Mouse (Mus musculus) cerebellum, postnatal 25 days (tissue): Measurements from ENCODE around the gene Agap2.

Source experiments
- DNase-seq, 2 experiments: peaks; one replicate each; pipeline ENCODE4 v3.0.0; 2021; ENCODE audit warnings: mixed read lengths in 2 of 2

Gene Agap2

GRCm38 (mm10) chr10:127137896-127138295, 62.8 kb downstream of the Agap2 start:
- no peak for DNase-seq

DNA sequence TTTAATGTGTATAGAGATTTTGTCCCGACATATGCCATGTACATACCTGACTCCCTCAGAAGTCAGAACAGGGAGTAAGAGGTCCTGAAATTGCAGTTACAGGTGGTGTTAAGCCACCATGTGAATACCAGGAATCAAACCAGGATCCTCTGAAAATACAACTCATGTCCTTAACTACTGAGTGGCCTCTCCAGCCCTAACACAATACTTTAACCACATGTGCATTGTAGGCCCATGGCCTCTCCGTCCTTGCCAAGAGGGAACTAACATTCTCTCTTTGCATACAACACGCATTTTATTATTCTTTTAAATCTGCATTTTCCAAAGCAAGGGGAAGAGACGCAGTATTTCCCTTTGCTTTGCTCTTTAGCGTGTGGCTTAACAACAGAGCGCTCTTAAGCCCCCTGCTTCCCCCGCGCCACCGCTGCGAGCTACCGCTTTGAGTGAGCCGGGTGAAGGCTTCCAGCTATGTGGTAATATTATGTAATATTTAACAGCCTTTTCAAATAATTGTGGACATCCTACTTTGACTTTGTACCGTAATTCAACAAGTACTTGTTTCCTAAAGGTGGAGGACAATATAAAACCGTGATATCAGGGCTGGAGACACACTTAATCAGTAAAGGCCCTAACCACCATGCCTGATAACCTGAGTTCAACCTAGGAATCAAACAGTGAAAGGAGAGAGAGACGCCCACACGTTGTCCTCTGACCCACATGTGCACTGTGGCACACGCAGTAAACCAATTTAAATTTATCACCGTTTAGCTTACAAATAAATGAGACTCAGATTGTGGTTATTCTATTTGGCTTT, 63.5 kb downstream of the Agap2 start:
- no peak for DNase-seq

DNA sequence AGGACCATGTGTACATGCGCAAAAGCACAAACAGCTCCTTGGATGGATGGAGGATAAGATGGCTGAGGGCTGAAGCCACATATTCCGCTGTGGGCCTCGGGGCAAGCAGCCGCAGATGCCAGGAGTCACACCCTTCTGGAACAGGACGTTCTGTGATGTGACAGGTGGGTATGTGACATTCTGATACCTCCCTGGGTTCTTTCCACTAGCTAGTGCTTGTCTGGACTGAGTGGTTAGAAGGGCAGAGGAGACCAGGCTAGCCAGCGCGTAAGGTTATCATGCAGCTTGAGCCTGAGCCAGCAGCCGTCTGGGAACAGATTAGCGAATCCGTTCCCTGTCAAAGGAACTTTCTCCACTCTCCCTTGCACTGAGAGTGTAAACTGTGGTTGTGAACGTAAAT, 65.9 kb downstream of the Agap2 start:
- DNase-seq, result no peak

DNA sequence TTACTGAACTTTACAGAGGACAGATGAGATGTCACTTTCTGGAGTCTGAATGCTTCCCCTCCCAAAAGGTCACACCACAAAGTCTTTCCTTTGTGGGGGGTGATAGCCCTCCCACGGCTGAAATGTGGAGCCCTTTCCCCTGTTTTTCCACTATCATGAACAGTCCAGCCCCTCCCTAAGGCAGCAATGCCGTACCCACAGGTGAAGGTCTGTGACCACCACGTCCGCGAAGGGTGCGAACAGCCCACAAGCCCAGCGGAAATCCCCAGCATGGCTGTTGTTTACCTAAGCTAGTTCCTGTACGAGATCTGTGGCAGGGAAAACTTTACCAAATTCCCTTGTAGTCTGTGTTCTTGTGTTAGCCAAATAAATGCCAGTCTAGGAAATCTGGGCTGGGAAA, 66.4 kb downstream of the Agap2 start:
- no peak for DNase-seq
